Mouse (Mus musculus) erythroblast, embryonic 14.5 days (primary cell): ENCODE data around the gene Ppp1r14b.

Experiments
- GATA1 ChIP-seq: IDR thresholded peaks from 2 replicates; pipeline ENCODE4 v1.6.1; 2012; ENCODE audit warnings: low read length, inconsistent platforms, mixed read lengths
- TAL1 ChIP-seq: IDR thresholded peaks from 3 replicates; pipeline ENCODE4 v1.6.1; 2012; ENCODE audit warnings: low read length, inconsistent platforms, mixed read lengths

GRCm38 (mm10) chr19:6977759-6978638 lies 3.2 kb downstream of the Ppp1r14b start:
- no peak for TF ChIP-seq GATA1
- TF ChIP-seq TAL1 = no peak
